Mouse (Mus musculus) midbrain, embryonic 15.5 days (tissue): ENCODE data around the gene Gpr107. TPM values are rescaled to one million over a fixed set of nuclear protein-coding genes. Genes with fewer than 3 reads are reported as not detected.

Source experiments
- ATAC-seq: fragments of 200-750 bp; cut with Nextera tagmentation; replicated peaks from 2 replicates; pipeline ENCODE4 v1.8.0; 2017; ENCODE audit warnings: moderate TSS enrichment
- H3K27ac ChIP-seq: fragments of 300-500 bp; sonication (generic); 2 replicates; pipeline ENCODE4 v1.5.1; 2015; ENCODE audit warnings: mild to moderate bottlenecking, inconsistent platforms
- H3K27me3 ChIP-seq: fragments of 300-500 bp; sonication (generic); replicated peaks from 2 replicates; pipeline ENCODE4 v1.6.1; 2015; ENCODE audit warnings: inconsistent platforms
- H3K36me3 ChIP-seq: fragments of 300-500 bp; sonication (generic); replicated peaks from 2 replicates; pipeline ENCODE4 v1.6.1; 2015; ENCODE audit warnings: inconsistent platforms
- H3K4me1 ChIP-seq: fragments of 300-500 bp; sonication (generic); 2 replicates; pipeline ENCODE4 v1.6.1; 2015; ENCODE audit warnings: inconsistent platforms
- H3K4me2 ChIP-seq: fragments of 300-500 bp; sonication (generic); 2 replicates; pipeline ENCODE4 v1.6.1; 2015; ENCODE audit warnings: inconsistent platforms, mild to moderate bottlenecking, moderate library complexity
- H3K4me3 ChIP-seq: fragments of 300-500 bp; sonication (generic); 2 replicates; pipeline ENCODE4 v1.5.1; 2015; ENCODE audit warnings: mild to moderate bottlenecking, inconsistent platforms
- H3K9ac ChIP-seq: fragments of 300-500 bp; sonication (generic); 2 replicates; pipeline ENCODE4 v1.6.1; 2015; ENCODE audit warnings: mild to moderate bottlenecking, inconsistent platforms
- H3K9me3 ChIP-seq: fragments of 300-500 bp; sonication (generic); 2 replicates; pipeline ENCODE4 v1.6.1; 2016; ENCODE audit warnings: inconsistent platforms
- WGBS: fragments of 180-500 bp; shearing (Covaris S2); methylation state at CpG from one replicate; pipeline ENCODE4 v1.1.7; 2015; ENCODE audit warnings: mixed read lengths; 5-methylcytosine and 5-hydroxymethylcytosine counted together
- polyA plus RNA-seq: library from polyadenylated mRNA; unstranded; fragments of >200 nt; fragmentation: Nextera tagmentation; extraction: Ambion mirVana; gene quantifications from 2 replicates; pipeline ENCODE4 v1.2.1, GENCODE M21; 2015

The Gpr107 gene
- polyA plus RNA-seq, 1 experiment from 2014 or later = 41.0 TPM

- no peaks in the 10 kb centered on the region for H3K9me3 ChIP-seq
- ATAC-seq = no peak
Observed at GRCm38 (mm10) chr2:31118211-31118610, 33.9 kb upstream of the Gpr107 start.

GRCm38 (mm10) chr2:31118639-31119380, 33.3 kb upstream of the Gpr107 start:
- Histone ChIP-seq H3K4me2 (no peak overlapping the region), H3K9ac (no peak overlapping the region), H3K27me3 (no peaks in the 10 kb centered on the region), H3K4me1 (0 out of 2 replicates have a peak, but pooled peaks cover 4% of the 10 kb centered on the region), H3K36me3 (no peaks in the 10 kb centered on the region), H3K9me3 (no peaks in the 10 kb centered on the region), H3K27ac (no peak overlapping the region), H3K4me3 (no peak overlapping the region)
- WGBS = 86% methylated on average over 10 of the region's 10 CpGs
- ATAC-seq = no peak

More at GRCm38 (mm10) chr2:31118211-31118610, 33.9 kb upstream of the Gpr107 start:
- H3K27ac ChIP-seq = no peak overlapping the region
- no peak overlapping the region for H3K4me3 ChIP-seq
- WGBS = 91% methylated on average over 3 of the region's 3 CpGs
- H3K36me3 ChIP-seq = no peaks in the 10 kb centered on the region
- no peak overlapping the region for H3K4me2 ChIP-seq
- H3K4me1 ChIP-seq = 0 out of 2 replicates have a peak, but pooled peaks cover 4% of the 10 kb centered on the region
- no peak overlapping the region for H3K9ac ChIP-seq
- H3K27me3 ChIP-seq = no peaks in the 10 kb centered on the region

- Histone ChIP-seq H3K4me3 (no peak overlapping the region), H3K9me3 (no peaks in the 10 kb centered on the region), H3K4me2 (no peak overlapping the region), H3K27me3 (no peaks in the 10 kb centered on the region), H3K36me3 (no peaks in the 10 kb centered on the region), H3K9ac (no peak overlapping the region), H3K27ac (peak overlapping the region; percentile 42), H3K4me1 (0 out of 2 replicates have a peak, but pooled peaks cover 4% of the 10 kb centered on the region)
- 55% methylated on average over 13 of the region's 13 CpGs for WGBS
- 0 out of 2 replicates have a peak, but pooled peaks have one; percentile 33 for ATAC-seq
Observed at GRCm38 (mm10) chr2:31119795-31120194, 32.3 kb upstream of the Gpr107 start.

GRCm38 (mm10) chr2:31121131-31121693, 30.9 kb upstream of the Gpr107 start:
- 82% methylated on average over 7 of the region's 7 CpGs for WGBS
- Histone ChIP-seq H3K9me3 (no peaks in the 10 kb centered on the region), H3K9ac (no peak overlapping the region), H3K4me2 (no peak overlapping the region), H3K27ac (no peak overlapping the region), H3K4me1 (0 out of 2 replicates have a peak, but pooled peaks cover 4% of the 10 kb centered on the region), H3K4me3 (no peak overlapping the region), H3K27me3 (no peaks in the 10 kb centered on the region), H3K36me3 (no peaks in the 10 kb centered on the region)
- ATAC-seq = no peak

- H3K4me2 ChIP-seq = no peak overlapping the region
- WGBS = 89% methylated on average over 5 of the region's 5 CpGs
- ATAC-seq = no peak
- H3K9me3 ChIP-seq = no peaks in the 10 kb centered on the region
- 0 out of 2 replicates have a peak, but pooled peaks cover 4% of the 10 kb centered on the region for H3K4me1 ChIP-seq
- H3K9ac ChIP-seq = no peak overlapping the region
- no peaks in the 10 kb centered on the region for H3K36me3 ChIP-seq
- no peaks in the 10 kb centered on the region for H3K27me3 ChIP-seq
- no peak overlapping the region for H3K27ac ChIP-seq
- H3K4me3 ChIP-seq = no peak overlapping the region
Observed at GRCm38 (mm10) chr2:31122806-31123205, 29.3 kb upstream of the Gpr107 start.

GRCm38 (mm10) chr2:31123493-31123892, 28.6 kb upstream of the Gpr107 start:
- Histone ChIP-seq H3K27ac (no peak overlapping the region), H3K9ac (no peak overlapping the region), H3K36me3 (no peaks in the 10 kb centered on the region), H3K27me3 (no peaks in the 10 kb centered on the region), H3K9me3 (no peaks in the 10 kb centered on the region), H3K4me3 (no peak overlapping the region), H3K4me1 (0 out of 2 replicates have a peak, but pooled peaks cover 4% of the 10 kb centered on the region), H3K4me2 (no peak overlapping the region)
- no peak for ATAC-seq
- 93% methylated on average over 5 of the region's 5 CpGs for WGBS

GRCm38 (mm10) chr2:31124694-31125093, 27.4 kb upstream of the Gpr107 start:
- no peaks in the 10 kb centered on the region for H3K4me1 ChIP-seq
- H3K36me3 ChIP-seq = no peaks in the 10 kb centered on the region
- WGBS = 79% methylated on average over 2 of the region's 2 CpGs
- H3K27ac ChIP-seq = no peak overlapping the region
- H3K4me3 ChIP-seq = no peak overlapping the region
- ATAC-seq = no peak
- no peaks in the 10 kb centered on the region for H3K9me3 ChIP-seq
- no peak overlapping the region for H3K9ac ChIP-seq
- no peaks in the 10 kb centered on the region for H3K27me3 ChIP-seq
- no peak overlapping the region for H3K4me2 ChIP-seq

- 88% methylated on average over 7 of the region's 7 CpGs for WGBS
- H3K27me3 ChIP-seq = no peaks in the 10 kb centered on the region
- no peaks in the 10 kb centered on the region for H3K9me3 ChIP-seq
- no peaks in the 10 kb centered on the region for H3K4me1 ChIP-seq
- no peak overlapping the region for H3K4me3 ChIP-seq
- H3K36me3 ChIP-seq = no peaks in the 10 kb centered on the region
- no peak overlapping the region for H3K9ac ChIP-seq
- ATAC-seq = no peak
- H3K27ac ChIP-seq = no peak overlapping the region
- no peak overlapping the region for H3K4me2 ChIP-seq
Observed at GRCm38 (mm10) chr2:31125156-31125555, 27.0 kb upstream of the Gpr107 start.

- ATAC-seq = no peak
- H3K36me3 ChIP-seq = no peaks in the 10 kb centered on the region
- 89% methylated on average over 9 of the region's 9 CpGs for WGBS
- H3K27me3 ChIP-seq = no peaks in the 10 kb centered on the region
- no peak overlapping the region for H3K4me2 ChIP-seq
- H3K9me3 ChIP-seq = no peaks in the 10 kb centered on the region
- H3K4me3 ChIP-seq = no peak overlapping the region
- H3K27ac ChIP-seq = no peak overlapping the region
- no peak overlapping the region for H3K9ac ChIP-seq
- peaks cover 4% of the 10 kb centered on the region; the same call in 1 of the 2 replicates for H3K4me1 ChIP-seq
Observed at GRCm38 (mm10) chr2:31126048-31126447, 26.1 kb upstream of the Gpr107 start.

GRCm38 (mm10) chr2:31127219-31127618, 24.9 kb upstream of the Gpr107 start:
- Histone ChIP-seq H3K4me2 (no peak overlapping the region), H3K9ac (no peak overlapping the region), H3K27ac (no peak overlapping the region), H3K4me3 (no peak overlapping the region), H3K9me3 (no peaks in the 10 kb centered on the region), H3K36me3 (no peaks in the 10 kb centered on the region), H3K4me1 (peaks cover 9% of the 10 kb centered on the region; the same call in 1 of the 2 replicates), H3K27me3 (no peaks in the 10 kb centered on the region)
- 69% methylated on average over 7 of the region's 7 CpGs for WGBS
- no peak for ATAC-seq

- H3K4me3 ChIP-seq = no peak overlapping the region
- no peaks in the 10 kb centered on the region for H3K36me3 ChIP-seq
- no peaks in the 10 kb centered on the region for H3K27me3 ChIP-seq
- no peak for ATAC-seq
- peaks cover 9% of the 10 kb centered on the region; the same call in 1 of the 2 replicates for H3K4me1 ChIP-seq
- 70% methylated on average over 4 of the region's 4 CpGs for WGBS
- H3K27ac ChIP-seq = no peak overlapping the region
- no peaks in the 10 kb centered on the region for H3K9me3 ChIP-seq
- H3K4me2 ChIP-seq = no peak overlapping the region
- no peak overlapping the region for H3K9ac ChIP-seq
Observed at GRCm38 (mm10) chr2:31127899-31128298, 24.2 kb upstream of the Gpr107 start.

- Histone ChIP-seq H3K27me3 (no peaks in the 10 kb centered on the region), H3K4me3 (no peak overlapping the region), H3K9ac (no peak overlapping the region), H3K27ac (no peak overlapping the region), H3K4me2 (no peak overlapping the region), H3K4me1 (peaks cover 9% of the 10 kb centered on the region; the same call in 1 of the 2 replicates), H3K9me3 (no peaks in the 10 kb centered on the region), H3K36me3 (no peaks in the 10 kb centered on the region)
- 86% methylated on average over 14 of the region's 14 CpGs for WGBS
- ATAC-seq = no peak
Observed at GRCm38 (mm10) chr2:31129742-31130518, 22.2 kb upstream of the Gpr107 start.
